Mouse (Mus musculus) adrenal gland, postnatal 25 days (tissue): ENCODE data around the gene Gpr83. TPM values are rescaled to one million over a fixed set of nuclear protein-coding genes. Genes with fewer than 3 reads are reported as not detected.

Source experiments
- DNase-seq: peaks from one replicate; pipeline ENCODE4 v3.0.0; 2021; ENCODE audit warnings: mixed read lengths
- total RNA-seq: library from RNA; stranded (reverse); gene quantifications from 2 replicates; pipeline ENCODE4 v1.2.3, GENCODE M21; 2021

Gpr83 gene
- total RNA-seq, 1 experiment from 2014 or later, result not detected

DNA sequence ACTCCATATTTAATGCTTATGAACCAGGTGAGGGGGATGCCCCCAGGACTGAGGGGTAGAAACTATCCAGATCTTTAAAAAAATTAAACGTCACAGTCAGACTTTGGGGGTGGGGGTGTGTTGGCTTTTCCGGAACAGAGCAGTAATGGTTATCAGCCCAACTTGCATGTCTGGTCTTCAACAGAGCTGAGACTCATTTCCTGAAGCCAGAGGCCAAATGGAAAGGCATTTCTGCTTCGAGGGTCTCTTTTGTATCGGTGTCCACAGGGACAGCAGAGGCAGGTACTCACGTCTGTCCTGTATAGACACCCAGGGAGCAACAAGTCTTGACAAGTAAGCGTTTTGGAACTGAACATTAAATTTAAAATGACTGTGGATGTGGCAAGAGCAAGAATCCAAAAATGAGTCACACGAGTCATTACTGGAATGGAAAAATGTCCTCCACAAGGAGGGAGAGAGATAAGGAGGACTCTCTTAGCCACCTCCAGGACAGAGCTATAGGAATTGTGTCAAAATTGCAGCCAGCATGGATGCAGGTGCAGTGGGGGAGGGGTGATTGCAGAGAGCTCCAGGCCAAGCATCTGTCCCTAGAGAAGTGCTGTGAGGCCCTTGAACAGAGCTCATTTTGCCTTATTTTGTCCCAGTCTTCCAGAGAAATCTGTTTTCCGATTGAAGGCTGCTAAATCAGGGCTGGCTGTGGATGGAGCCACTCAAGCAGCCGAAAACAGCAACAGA, 44.9 kb downstream of the Gpr83 start:
- no peak for DNase-seq

DNA sequence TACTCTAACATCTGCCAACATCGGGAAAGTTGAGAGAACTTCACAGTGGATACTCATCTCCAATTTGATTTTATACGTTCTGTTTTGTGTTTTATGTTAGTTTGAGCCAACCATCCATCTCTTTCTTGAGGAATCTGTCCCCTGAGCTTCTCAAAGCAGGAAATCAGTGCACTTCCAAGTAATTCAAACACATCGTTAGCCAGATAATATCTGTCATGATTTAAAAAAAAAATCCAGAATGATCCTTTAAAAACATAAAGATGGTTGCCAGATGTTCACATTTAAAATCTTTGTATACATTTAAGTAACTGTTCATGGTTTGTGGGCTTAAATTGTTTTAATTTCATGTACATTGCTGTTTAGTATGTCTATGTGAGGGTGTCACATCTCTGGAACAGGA, 45.9 kb downstream of the Gpr83 start:
- no peak for DNase-seq

DNA sequence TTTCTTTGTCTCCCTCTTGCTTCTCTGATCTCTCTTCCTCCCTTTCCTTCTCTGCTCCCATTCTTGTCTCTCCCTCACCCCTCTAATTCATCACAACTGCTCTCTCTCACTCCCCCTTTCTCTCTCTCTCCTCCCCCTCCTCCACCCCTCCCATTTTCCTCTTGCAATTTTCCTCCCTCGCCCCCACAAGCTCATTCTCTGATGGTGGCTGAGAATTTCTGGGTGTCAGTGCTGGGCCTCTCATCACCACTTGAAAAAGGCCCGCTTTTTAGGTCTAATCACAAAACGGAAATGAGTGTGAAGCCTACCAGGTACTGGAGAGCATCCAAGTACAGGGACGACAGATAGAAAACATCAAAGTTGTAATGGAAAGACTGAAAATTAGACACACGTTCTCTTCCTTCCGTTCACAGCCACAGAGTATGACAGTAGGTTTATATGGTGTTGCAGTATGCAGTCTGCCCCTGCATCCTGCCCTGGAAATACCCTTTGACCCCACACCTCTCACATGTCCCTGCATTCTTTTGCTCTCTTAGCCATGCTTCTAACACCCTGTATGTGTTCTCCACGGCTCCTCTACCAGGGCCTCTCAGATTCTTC, 47.9 kb downstream of the Gpr83 start:
- DNase-seq, result no peak

DNA sequence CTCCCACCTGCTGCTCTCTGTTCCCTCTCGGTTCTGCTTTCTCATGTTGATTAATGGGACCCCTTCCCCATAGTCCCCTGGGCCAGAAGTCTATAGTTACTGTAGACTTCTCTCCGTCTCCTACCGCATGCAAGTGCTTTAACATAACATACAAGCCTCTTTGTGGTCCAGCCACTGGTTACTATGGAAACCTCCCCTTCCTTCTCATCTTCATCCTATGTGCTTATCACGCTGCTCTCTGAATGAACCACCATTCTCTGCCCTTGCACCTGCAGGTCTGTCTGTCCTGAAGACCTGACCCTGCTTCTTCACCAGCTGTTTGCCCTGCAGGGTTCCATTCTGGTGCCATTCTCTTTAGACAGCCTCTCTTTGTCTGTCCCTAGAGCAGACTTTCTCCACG, 50.0 kb downstream of the Gpr83 start:
- no peak for DNase-seq

- no peak for DNase-seq
These were observed 52.0 kb downstream of the Gpr83 start for GRCm38 (mm10) chr9:14912037-14912436.

DNA sequence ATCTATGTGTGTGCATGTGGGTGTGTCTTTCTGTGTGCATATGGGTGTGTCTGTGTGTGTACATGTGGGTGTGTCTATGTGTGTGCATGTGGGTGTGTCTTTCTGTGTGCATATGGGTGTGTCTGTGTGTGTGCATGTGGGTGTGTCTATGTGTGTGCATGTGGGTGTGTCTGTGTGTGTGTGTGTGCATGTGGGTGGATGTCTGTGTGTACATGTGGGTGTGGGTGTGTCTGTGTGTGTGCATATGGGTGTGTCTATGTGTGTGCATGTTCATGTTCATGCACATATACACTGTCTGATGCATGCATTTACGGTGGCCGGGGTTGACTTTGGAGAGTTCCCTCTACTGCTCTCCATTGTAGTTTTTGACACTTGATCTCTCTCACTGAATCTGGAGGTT, 57.7 kb downstream of the Gpr83 start:
- no peak for DNase-seq

GRCm38 (mm10) chr9:14918825-14919668, 59.0 kb downstream of the Gpr83 start:
- no peak for DNase-seq

Other genes starting within 250 kb of the Gpr83 start
- gene Amotl1, start 215.2 kb upstream of the Gpr83 start, total RNA-seq, result 28.5 and 36.1 TPM in 2 replicates
- 0.12 TPM in 1 of 2 replicates, not detected in the other for gene Piwil4, start 119.5 kb upstream of the Gpr83 start, total RNA-seq
- 0.95 and 1.3 TPM in 2 replicates for gene Fut4, start 107.8 kb upstream of the Gpr83 start, total RNA-seq
- not detected in 2 replicates for gene 1700012B09Rik, start 89.2 kb upstream of the Gpr83 start, total RNA-seq
- gene Mre11a, start 75.6 kb upstream of the Gpr83 start, total RNA-seq, result 20.4 and 22.0 TPM in 2 replicates
- gene Ankrd49, start 75.4 kb upstream of the Gpr83 start, total RNA-seq, result 14.8 and 18.0 TPM in 2 replicates
- not detected in 2 replicates for gene Izumo1r, start 43.7 kb downstream of the Gpr83 start, total RNA-seq
- 8.6 and 14.9 TPM in 2 replicates for gene Panx1, start 185.3 kb downstream of the Gpr83 start, total RNA-seq